Mouse (Mus musculus): ENCODE measurements at regions not wholly inside any gene's neighbourhood (a gene's known extent, or its start where the extent isn't known, plus 50 kb on each side); places are given as distances from the start of the nearest gene placed in this dataset.

DNA sequence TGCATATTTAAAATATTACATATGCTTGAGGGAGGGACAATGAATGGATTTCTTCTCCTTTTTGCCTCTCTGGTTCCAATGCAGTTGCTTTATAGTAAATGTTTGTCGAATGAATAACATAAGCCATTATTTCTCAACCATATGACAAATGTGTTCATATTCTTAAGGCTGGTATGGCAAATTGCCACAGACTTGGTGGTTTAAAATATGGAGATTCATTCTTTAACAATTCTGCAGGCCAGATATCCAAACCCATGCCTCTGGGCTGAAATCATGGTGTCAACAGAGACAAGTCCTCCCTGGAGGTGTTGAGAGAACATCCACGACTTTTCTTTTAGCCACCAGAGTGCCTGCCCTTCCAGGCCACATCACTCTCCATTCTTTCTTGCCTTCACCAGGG, 193.4 kb downstream of the Ttc8 start:
- Histone ChIP-seq H3K36me3 (ENCODE audit: control insufficient read depth, insufficient read depth, low read length) (no peaks in the 10 kb centered on the region), H3K4me3 (ENCODE audit: control insufficient read depth, insufficient read depth, low read length) (no peak overlapping the region), H3K27ac (ENCODE audit: control insufficient read depth, insufficient read depth, low read length) (no peak overlapping the region), H3K27me3 (ENCODE audit: control insufficient read depth, insufficient read depth, low read length) (no peaks in the 10 kb centered on the region), H3K4me1 (replicated peaks; ENCODE audit: control insufficient read depth, insufficient read depth, low read length) (no peaks in the 10 kb centered on the region)
- DNase-seq: no peak
- 90% methylated on average over 2 of the region's 2 CpGs for WGBS
- TF ChIP-seq CTCF (IDR thresholded peaks at IDR 0.05; ENCODE audit: borderline replicate concordance, control insufficient read depth, extremely low read depth, insufficient read depth, low read length, poor library complexity) (no peak), POLR2A (IDR thresholded peaks at IDR 0.05; ENCODE audit: control insufficient read depth, extremely low read depth, insufficient read depth, low read length, poor library complexity) (no peak)

DNA sequence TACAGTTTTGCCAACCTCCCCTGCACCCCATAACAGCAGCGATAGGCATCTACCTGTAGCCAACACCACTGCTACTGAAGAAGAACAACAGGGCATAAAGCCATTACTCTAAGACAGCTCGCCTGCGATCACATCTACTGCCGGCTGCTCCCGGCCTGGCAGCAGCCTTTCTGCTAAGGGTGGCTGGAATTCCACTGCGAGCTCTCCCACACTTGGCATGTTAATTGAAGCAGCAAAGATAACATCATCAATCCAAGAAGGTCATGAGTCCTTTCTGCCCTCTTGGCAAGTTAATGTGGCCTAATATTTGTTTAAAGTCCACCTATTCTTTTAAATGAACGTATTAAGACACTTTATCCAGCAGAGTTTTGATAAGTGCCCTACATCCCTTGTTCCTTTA, 196.1 kb downstream of the Ttc8 start:
- no peak for DNase-seq
- H3K4me1 ChIP-seq (replicated peaks; ENCODE audit: control insufficient read depth, insufficient read depth, low read length): no peaks in the 10 kb centered on the region
- no peak overlapping the region for H3K27ac ChIP-seq (ENCODE audit: control insufficient read depth, insufficient read depth, low read length)
- H3K4me3 ChIP-seq (ENCODE audit: control insufficient read depth, insufficient read depth, low read length): no peak overlapping the region
- 96% methylated on average over 7 of the region's 7 CpGs for WGBS
- TF ChIP-seq POLR2A (IDR thresholded peaks at IDR 0.05; ENCODE audit: control insufficient read depth, extremely low read depth, insufficient read depth, low read length, poor library complexity) (no peak), CTCF (IDR thresholded peaks at IDR 0.05; ENCODE audit: borderline replicate concordance, control insufficient read depth, extremely low read depth, insufficient read depth, low read length, poor library complexity) (no peak)
- H3K27me3 ChIP-seq (ENCODE audit: control insufficient read depth, insufficient read depth, low read length): no peaks in the 10 kb centered on the region
- no peaks in the 10 kb centered on the region for H3K36me3 ChIP-seq (ENCODE audit: control insufficient read depth, insufficient read depth, low read length)

- H3K4me1 ChIP-seq (replicated peaks; ENCODE audit: control insufficient read depth, insufficient read depth, low read length): no peaks in the 10 kb centered on the region
- DNase-seq: no peak
- H3K4me3 ChIP-seq (ENCODE audit: control insufficient read depth, insufficient read depth, low read length): no peak overlapping the region
- no peaks in the 10 kb centered on the region for H3K27me3 ChIP-seq (ENCODE audit: control insufficient read depth, insufficient read depth, low read length)
- no peak overlapping the region for H3K27ac ChIP-seq (ENCODE audit: control insufficient read depth, insufficient read depth, low read length)
- 93% methylated on average over 12 of the region's 12 CpGs for WGBS
- TF ChIP-seq CTCF (IDR thresholded peaks at IDR 0.05; ENCODE audit: borderline replicate concordance, control insufficient read depth, extremely low read depth, insufficient read depth, low read length, poor library complexity): no peak
- no peak for TF ChIP-seq POLR2A (IDR thresholded peaks at IDR 0.05; ENCODE audit: control insufficient read depth, extremely low read depth, insufficient read depth, low read length, poor library complexity)
- H3K36me3 ChIP-seq (ENCODE audit: control insufficient read depth, insufficient read depth, low read length): no peaks in the 10 kb centered on the region
Observed at GRCm38 (mm10) chr12:99118381-99119115, 198.2 kb downstream of the Ttc8 start.

- TF ChIP-seq CTCF (IDR thresholded peaks at IDR 0.05; ENCODE audit: borderline replicate concordance, control insufficient read depth, extremely low read depth, insufficient read depth, low read length, poor library complexity) (no peak), POLR2A (IDR thresholded peaks at IDR 0.05; ENCODE audit: control insufficient read depth, extremely low read depth, insufficient read depth, low read length, poor library complexity) (no peak)
- Histone ChIP-seq H3K4me3 (ENCODE audit: control insufficient read depth, insufficient read depth, low read length) (no peak overlapping the region), H3K27me3 (ENCODE audit: control insufficient read depth, insufficient read depth, low read length) (no peaks in the 10 kb centered on the region), H3K36me3 (ENCODE audit: control insufficient read depth, insufficient read depth, low read length) (no peaks in the 10 kb centered on the region), H3K27ac (ENCODE audit: control insufficient read depth, insufficient read depth, low read length) (no peak overlapping the region), H3K4me1 (replicated peaks; ENCODE audit: control insufficient read depth, insufficient read depth, low read length) (no peaks in the 10 kb centered on the region)
- WGBS: 97% methylated on average over 9 of the region's 9 CpGs
- DNase-seq: no peak
Observed at GRCm38 (mm10) chr12:99119966-99120365, 199.6 kb downstream of the Ttc8 start.

GRCm38 (mm10) chr12:99123611-99124495, 203.5 kb downstream of the Ttc8 start:
- WGBS: 88% methylated on average over 15 of the region's 15 CpGs
- DNase-seq: no peak
- Histone ChIP-seq H3K4me1 (replicated peaks; ENCODE audit: control insufficient read depth, insufficient read depth, low read length) (no peaks in the 10 kb centered on the region), H3K36me3 (ENCODE audit: control insufficient read depth, insufficient read depth, low read length) (no peaks in the 10 kb centered on the region), H3K4me3 (ENCODE audit: control insufficient read depth, insufficient read depth, low read length) (no peak overlapping the region), H3K27me3 (ENCODE audit: control insufficient read depth, insufficient read depth, low read length) (no peaks in the 10 kb centered on the region), H3K27ac (ENCODE audit: control insufficient read depth, insufficient read depth, low read length) (no peak overlapping the region)
- TF ChIP-seq CTCF (IDR thresholded peaks at IDR 0.05; ENCODE audit: borderline replicate concordance, control insufficient read depth, extremely low read depth, insufficient read depth, low read length, poor library complexity) (no peak), POLR2A (IDR thresholded peaks at IDR 0.05; ENCODE audit: control insufficient read depth, extremely low read depth, insufficient read depth, low read length, poor library complexity) (no peak)

DNA sequence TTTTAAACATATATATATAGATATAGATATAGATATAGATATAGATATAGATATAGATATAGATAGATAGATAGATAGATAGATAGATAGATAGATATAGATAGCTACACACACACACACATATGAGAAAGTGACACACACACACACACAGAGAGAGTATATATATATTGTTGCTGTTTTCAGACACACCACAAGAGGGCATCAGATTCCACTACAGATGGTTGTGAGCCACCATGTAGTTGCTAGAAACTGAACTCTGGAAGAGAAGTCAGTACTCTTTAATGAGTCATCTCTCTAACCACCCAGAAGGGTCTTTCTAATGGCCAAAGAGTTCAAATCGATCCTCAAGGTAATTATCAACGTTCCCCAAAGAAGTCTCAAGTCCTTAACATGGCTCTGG, 205.8 kb downstream of the Ttc8 start:
- no peaks in the 10 kb centered on the region for H3K27me3 ChIP-seq (ENCODE audit: control insufficient read depth, insufficient read depth, low read length)
- TF ChIP-seq CTCF (IDR thresholded peaks at IDR 0.05; ENCODE audit: borderline replicate concordance, control insufficient read depth, extremely low read depth, insufficient read depth, low read length, poor library complexity) (no peak), POLR2A (IDR thresholded peaks at IDR 0.05; ENCODE audit: control insufficient read depth, extremely low read depth, insufficient read depth, low read length, poor library complexity) (no peak)
- no peaks in the 10 kb centered on the region for H3K4me1 ChIP-seq (replicated peaks; ENCODE audit: control insufficient read depth, insufficient read depth, low read length)
- 97% methylated on average over 2 of the region's 2 CpGs for whole genome bisulfite sequencing
- H3K36me3 ChIP-seq (ENCODE audit: control insufficient read depth, insufficient read depth, low read length): no peaks in the 10 kb centered on the region
- no peak overlapping the region for H3K27ac ChIP-seq (ENCODE audit: control insufficient read depth, insufficient read depth, low read length)
- no peak overlapping the region for H3K4me3 ChIP-seq (ENCODE audit: control insufficient read depth, insufficient read depth, low read length)
- no peak for DNase-seq

Measured in thymus, adult 2 months (tissue).